Mouse (Mus musculus): Measurements from ENCODE around the gene Upf2. TPM values are rescaled to one million over a fixed set of nuclear protein-coding genes. Genes with fewer than 3 reads are reported as not detected.

The Upf2 gene
- total and polyA plus RNA-seq, 3 experiments = 2.9 to 16.7 (median 16.2) TPM

DNA sequence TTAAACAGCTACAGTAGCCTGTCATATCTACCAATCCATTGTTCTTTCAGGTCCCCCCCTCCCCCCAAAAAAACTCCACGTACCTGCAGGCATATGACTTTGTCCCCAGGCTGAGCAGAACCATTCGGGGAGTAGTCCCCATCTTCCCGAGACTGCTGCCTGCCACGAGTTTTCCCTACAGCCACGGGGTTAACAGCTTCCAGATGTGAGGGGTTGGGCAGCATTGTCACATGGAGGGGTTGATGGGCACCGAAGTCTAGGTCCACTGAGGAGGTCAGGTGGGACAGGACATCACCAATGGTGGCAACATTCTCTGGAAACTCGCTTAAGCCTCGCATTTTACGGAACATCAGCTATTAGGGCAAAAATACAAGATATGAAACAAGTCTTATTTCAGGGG is 27.5 kb upstream of the Upf2 start:
- no peak for DNase-seq
- Histone ChIP-seq H3K27ac (no peak overlapping the region), H3K27me3 (ENCODE audit: control insufficient read depth, insufficient read depth, low read length) (no peaks in the 10 kb centered on the region), H3K79me2 (replicated peaks; ENCODE audit: control insufficient read depth, insufficient read depth, low read length) (no peaks in the 10 kb centered on the region), H3K9ac (ENCODE audit: low read depth, low read length) (no peak overlapping the region), H3K4me1 (ENCODE audit: control insufficient read depth, insufficient read depth, low read length) (no peaks in the 10 kb centered on the region), H3K36me3 (ENCODE audit: control insufficient read depth, insufficient read depth, low read length) (no peaks in the 10 kb centered on the region), H3K4me3 (no peak overlapping the region)
- no peak for TF ChIP-seq CTCF (IDR thresholded peaks at IDR 0.05)
- no peak for TF ChIP-seq EP300 (IDR thresholded peaks at IDR 0.05; ENCODE audit: insufficient read depth, low read depth, low read length)
- no peak for TF ChIP-seq POLR2A (IDR thresholded peaks at IDR 0.05; ENCODE audit: insufficient read depth, low read depth, low read length)
- 73% methylated on average over 9 of the region's 9 CpGs for WGBS
- intact Hi-C loops (cut with DNase I) = no loop called here

DNA sequence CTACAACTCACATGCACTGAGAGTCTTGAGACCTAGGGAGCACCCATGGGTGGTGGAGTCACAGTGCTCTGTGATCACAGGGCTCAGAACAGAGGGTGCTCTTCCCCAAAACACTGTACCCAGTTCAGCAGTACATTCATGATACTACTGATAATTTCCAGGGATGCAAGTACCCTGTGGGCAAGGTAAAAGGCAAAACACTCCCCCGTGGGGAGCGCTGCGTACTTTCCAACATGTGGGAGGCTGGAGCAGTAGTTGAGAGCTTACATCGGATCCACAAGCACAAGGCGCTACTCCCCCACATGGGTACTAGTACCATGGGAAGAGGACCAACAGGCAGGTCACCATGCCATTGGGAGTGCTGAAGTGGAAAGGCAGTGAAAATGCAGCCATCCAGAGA is 23.8 kb upstream of the Upf2 start:
- Histone ChIP-seq H3K79me2 (replicated peaks; ENCODE audit: control insufficient read depth, insufficient read depth, low read length) (no peaks in the 10 kb centered on the region), H3K36me3 (ENCODE audit: control insufficient read depth, insufficient read depth, low read length) (no peaks in the 10 kb centered on the region), H3K4me3 (no peak overlapping the region), H3K27ac (no peak overlapping the region), H3K4me1 (ENCODE audit: control insufficient read depth, insufficient read depth, low read length) (no peaks in the 10 kb centered on the region), H3K9ac (ENCODE audit: low read depth, low read length) (no peak overlapping the region), H3K27me3 (ENCODE audit: control insufficient read depth, insufficient read depth, low read length) (no peaks in the 10 kb centered on the region)
- no peak for DNase-seq
- 87% methylated on average over 5 of the region's 5 CpGs for WGBS
- TF ChIP-seq CTCF (IDR thresholded peaks at IDR 0.05) (no peak), POLR2A (IDR thresholded peaks at IDR 0.05; ENCODE audit: insufficient read depth, low read depth, low read length) (no peak), EP300 (IDR thresholded peaks at IDR 0.05; ENCODE audit: insufficient read depth, low read depth, low read length) (no peak)
- intact Hi-C loops (cut with DNase I) = no loop called here

DNA sequence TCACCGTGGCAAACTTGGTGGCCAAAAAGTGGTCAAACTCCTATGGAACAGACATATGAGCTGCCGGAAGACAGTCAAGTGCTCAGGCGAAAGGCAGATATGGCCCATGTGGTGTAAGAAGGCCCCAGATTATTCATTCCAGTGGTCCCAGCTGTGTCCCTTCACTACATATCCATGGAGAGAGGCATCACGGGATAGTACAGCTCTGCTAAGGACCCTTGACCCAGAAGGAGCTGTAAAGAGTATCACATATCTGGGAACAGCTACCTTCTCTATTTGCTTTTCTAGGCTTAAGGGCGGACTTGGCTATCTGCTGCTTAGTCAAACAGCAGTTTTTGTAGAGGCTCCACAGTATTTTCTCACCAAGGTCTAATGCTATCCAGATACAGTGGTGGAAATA is 21.5 kb upstream of the Upf2 start:
- Histone ChIP-seq H3K79me2 (replicated peaks; ENCODE audit: control insufficient read depth, insufficient read depth, low read length) (no peaks in the 10 kb centered on the region), H3K9ac (ENCODE audit: low read depth, low read length) (no peak overlapping the region), H3K27ac (no peak overlapping the region), H3K36me3 (ENCODE audit: control insufficient read depth, insufficient read depth, low read length) (no peaks in the 10 kb centered on the region), H3K4me3 (no peak overlapping the region), H3K27me3 (ENCODE audit: control insufficient read depth, insufficient read depth, low read length) (no peaks in the 10 kb centered on the region), H3K4me1 (ENCODE audit: control insufficient read depth, insufficient read depth, low read length) (no peaks in the 10 kb centered on the region)
- intact Hi-C loops (cut with DNase I) = no loop called here
- DNase-seq = no peak
- 91% methylated on average over 5 of the region's 5 CpGs for WGBS
- TF ChIP-seq POLR2A (IDR thresholded peaks at IDR 0.05; ENCODE audit: insufficient read depth, low read depth, low read length) (no peak), CTCF (IDR thresholded peaks at IDR 0.05) (no peak), EP300 (IDR thresholded peaks at IDR 0.05; ENCODE audit: insufficient read depth, low read depth, low read length) (no peak)

DNA sequence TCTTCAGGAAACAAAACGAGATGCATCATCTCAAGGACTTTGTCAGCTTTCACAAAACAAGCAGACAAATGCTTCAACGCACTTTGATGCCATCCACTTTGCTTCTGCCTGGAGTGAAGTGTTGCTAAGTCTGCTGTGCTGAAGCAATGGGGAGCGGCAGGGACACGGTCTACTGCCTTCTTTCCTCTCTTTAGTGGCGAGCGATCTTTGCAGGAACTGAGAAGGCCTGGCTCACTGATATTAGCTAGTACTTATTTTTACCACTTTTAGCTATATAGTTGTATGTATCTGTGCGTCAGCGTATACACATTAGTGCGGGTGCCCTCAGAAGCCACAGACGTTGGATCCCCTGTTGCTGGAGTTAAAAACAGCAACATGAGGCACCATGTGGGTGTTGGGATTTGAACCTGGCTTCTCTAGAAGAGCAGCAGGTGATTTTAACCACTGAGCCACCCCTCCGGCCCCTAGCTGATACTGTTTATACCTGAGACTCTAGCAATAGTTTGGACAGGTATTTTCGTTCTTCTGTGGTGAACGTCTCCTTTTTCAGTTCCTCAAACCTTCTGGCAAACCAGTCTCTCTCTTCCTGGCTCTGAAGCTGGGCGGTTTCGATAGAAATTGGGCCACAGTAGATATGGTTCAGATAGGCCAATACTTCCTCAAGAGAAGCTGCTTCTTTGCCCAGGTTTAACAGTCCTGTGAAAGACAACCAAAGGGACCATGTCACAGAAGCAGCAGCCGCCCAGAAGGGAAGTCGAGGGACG is 20.8 kb upstream of the Upf2 start:
- no peak for DNase-seq
- Histone ChIP-seq H3K27me3 (ENCODE audit: control insufficient read depth, insufficient read depth, low read length) (no peaks in the 10 kb centered on the region), H3K9ac (ENCODE audit: low read depth, low read length) (no peak overlapping the region), H3K79me2 (replicated peaks; ENCODE audit: control insufficient read depth, insufficient read depth, low read length) (no peaks in the 10 kb centered on the region), H3K4me1 (ENCODE audit: control insufficient read depth, insufficient read depth, low read length) (no peaks in the 10 kb centered on the region), H3K27ac (no peak overlapping the region), H3K36me3 (ENCODE audit: control insufficient read depth, insufficient read depth, low read length) (no peaks in the 10 kb centered on the region), H3K4me3 (no peak overlapping the region)
- no peak for TF ChIP-seq CTCF (IDR thresholded peaks at IDR 0.05)
- TF ChIP-seq EP300 (IDR thresholded peaks at IDR 0.05; ENCODE audit: insufficient read depth, low read depth, low read length) = no peak
- no peak for TF ChIP-seq POLR2A (IDR thresholded peaks at IDR 0.05; ENCODE audit: insufficient read depth, low read depth, low read length)
- 79% methylated on average over 18 of the region's 18 CpGs for WGBS
- intact Hi-C loops (cut with DNase I) = no loop called here

DNA sequence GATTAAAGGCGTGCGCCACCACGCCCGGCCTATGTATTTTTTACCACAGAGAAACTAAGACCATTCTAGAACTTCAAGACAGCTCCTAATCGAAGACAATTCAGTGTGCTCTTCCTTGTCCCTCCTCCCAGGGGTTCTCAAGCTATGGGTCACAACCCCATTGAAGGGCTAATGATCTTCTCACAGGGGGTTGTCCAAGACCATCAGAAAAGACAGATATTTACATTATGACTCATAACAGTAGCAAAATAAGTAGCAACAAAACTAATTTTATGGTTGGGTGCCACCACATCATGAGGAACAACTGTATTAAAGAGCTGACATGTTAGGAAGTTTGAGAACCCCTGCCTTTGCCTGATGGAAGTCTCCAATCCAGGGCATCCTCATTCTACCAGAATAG is 19.3 kb upstream of the Upf2 start:
- Histone ChIP-seq H3K27me3 (ENCODE audit: control insufficient read depth, insufficient read depth, low read length) (no peaks in the 10 kb centered on the region), H3K9ac (ENCODE audit: low read depth, low read length) (no peak overlapping the region), H3K4me3 (no peak overlapping the region), H3K27ac (no peak overlapping the region), H3K4me1 (ENCODE audit: control insufficient read depth, insufficient read depth, low read length) (no peaks in the 10 kb centered on the region), H3K36me3 (ENCODE audit: control insufficient read depth, insufficient read depth, low read length) (no peaks in the 10 kb centered on the region), H3K79me2 (replicated peaks; ENCODE audit: control insufficient read depth, insufficient read depth, low read length) (no peaks in the 10 kb centered on the region)
- intact Hi-C loops (cut with DNase I) = no loop called here
- no peak for TF ChIP-seq CTCF (IDR thresholded peaks at IDR 0.05)
- no peak for TF ChIP-seq EP300 (IDR thresholded peaks at IDR 0.05; ENCODE audit: insufficient read depth, low read depth, low read length)
- TF ChIP-seq POLR2A (IDR thresholded peaks at IDR 0.05; ENCODE audit: insufficient read depth, low read depth, low read length) = no peak
- DNase-seq = no peak
- 91% methylated on average over 5 of the region's 5 CpGs for WGBS

DNA sequence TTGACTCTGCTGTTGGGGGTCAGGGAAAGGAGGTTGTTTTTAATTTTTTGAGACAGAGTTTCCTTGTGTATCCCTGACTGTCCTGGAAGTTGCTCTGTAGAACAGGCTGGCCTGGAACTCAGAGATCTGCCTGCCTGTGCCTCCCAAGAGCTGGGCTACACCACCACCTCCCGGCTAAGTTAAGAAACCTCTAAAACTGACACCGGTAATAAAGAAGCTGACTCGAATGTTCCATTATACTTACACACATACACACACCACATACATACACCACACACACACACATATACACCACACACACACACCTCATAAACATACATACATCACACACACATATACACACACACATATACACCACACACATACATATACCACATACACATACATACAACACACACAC is 16.3 kb upstream of the Upf2 start:
- WGBS = 86% methylated on average over 3 of the region's 3 CpGs
- intact Hi-C loops (cut with DNase I) = no loop called here
- TF ChIP-seq POLR2A (IDR thresholded peaks at IDR 0.05; ENCODE audit: insufficient read depth, low read depth, low read length) = no peak
- no peak for TF ChIP-seq CTCF (IDR thresholded peaks at IDR 0.05)
- TF ChIP-seq EP300 (IDR thresholded peaks at IDR 0.05; ENCODE audit: insufficient read depth, low read depth, low read length) = no peak
- Histone ChIP-seq H3K36me3 (ENCODE audit: control insufficient read depth, insufficient read depth, low read length) (no peaks in the 10 kb centered on the region), H3K9ac (ENCODE audit: low read depth, low read length) (no peak overlapping the region), H3K27ac (no peak overlapping the region), H3K4me3 (no peak overlapping the region), H3K4me1 (ENCODE audit: control insufficient read depth, insufficient read depth, low read length) (no peaks in the 10 kb centered on the region), H3K79me2 (replicated peaks; ENCODE audit: control insufficient read depth, insufficient read depth, low read length) (no peaks in the 10 kb centered on the region), H3K27me3 (ENCODE audit: control insufficient read depth, insufficient read depth, low read length) (no peaks in the 10 kb centered on the region)
- no peak for DNase-seq

Data from heart, adult 2 months (tissue).